Mouse (Mus musculus): ENCODE data around the gene Zfp229. TPM values are rescaled to one million over a fixed set of nuclear protein-coding genes. Genes with fewer than 3 reads are reported as not detected.
"Not testable (repeated sequence)": the region's sequence is repeated elsewhere in the genome, so short reads cannot be mapped to it uniquely, and the experiment has no call there.

The Zfp229 gene
- polyA plus RNA-seq (2014; fragmentation: Nextera tagmentation; extraction: Ambion mirVana) = 7.3 and 7.8 TPM in 2 replicates

DNA sequence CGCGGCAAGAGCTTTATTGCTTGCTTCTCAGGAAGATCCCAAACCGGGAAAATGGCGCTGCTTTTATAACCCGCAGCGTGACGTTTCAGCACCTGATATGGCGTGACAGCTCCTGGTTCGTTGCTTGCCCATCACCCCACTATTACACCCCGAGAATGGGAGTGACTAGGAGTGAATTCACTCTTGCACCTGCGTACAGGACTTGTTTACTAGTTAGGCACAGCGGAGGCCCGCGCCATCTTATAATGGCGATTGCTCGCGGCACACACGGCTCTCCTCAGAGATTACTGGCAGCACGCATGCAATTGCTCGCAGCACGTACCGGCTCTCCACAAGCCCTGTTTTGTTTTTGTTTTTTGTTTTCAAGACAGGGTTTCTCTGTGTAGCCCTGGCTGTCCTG is at the start of gene Zfp229:
Gene Zfp229 (plus strand): TSS at position 301 of the 400 bp plus-strand sequence.
- ATAC-seq (ENCODE audit: insufficient read depth, low FRiP score, low TSS enrichment); H3K4me2 ChIP-seq (ENCODE audit: low read depth); H3K27ac ChIP-seq (ENCODE audit: low read depth, low read length); H3K4me3 ChIP-seq (ENCODE audit: low read depth, low read length); H3K9me3 ChIP-seq (ENCODE audit: control insufficient read depth, low read length); H3K9ac ChIP-seq (ENCODE audit: low read length); H3K27me3 ChIP-seq (ENCODE audit: control insufficient read depth, insufficient read depth, low read length); H3K4me1 ChIP-seq (ENCODE audit: control insufficient read depth, insufficient read depth, low read length); H3K36me3 ChIP-seq (ENCODE audit: control insufficient read depth, insufficient read depth, low read length); DNase-seq (ENCODE audit: low spot score): not testable (repeated sequence)
- WGBS = 95% methylated on average over 9 of the region's 22 CpGs

DNA sequence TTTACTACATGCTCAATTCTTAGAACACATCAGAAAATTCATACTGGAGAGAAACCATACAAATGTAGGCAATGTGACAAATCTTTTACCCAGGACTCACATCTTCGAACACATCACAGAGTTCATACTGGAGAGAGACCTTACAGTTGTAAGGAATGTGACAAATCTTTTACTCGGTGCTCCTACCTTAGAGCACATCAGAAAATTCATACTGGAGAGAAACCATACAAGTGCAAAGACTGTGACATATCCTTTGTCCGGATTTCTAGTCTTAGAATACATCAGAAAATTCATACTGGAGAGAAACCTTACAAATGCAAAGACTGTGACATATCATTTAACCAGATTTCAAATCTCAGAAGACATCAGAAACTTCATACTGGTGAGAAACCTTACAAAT is 39.0 kb upstream of the Zfp229 start, which contains the start of gene Gm10226:
Gene Gm10226 (plus strand): TSS at position 301 of the 400 bp plus-strand sequence.
- H3K4me2 ChIP-seq (ENCODE audit: low read depth) = no peak within 1 kb of the TSS
- no peak within 1 kb of the TSS for H3K27ac ChIP-seq (ENCODE audit: low read depth, low read length)
- DNase-seq (ENCODE audit: low spot score) (no peak), ATAC-seq (ENCODE audit: insufficient read depth, low FRiP score, low TSS enrichment) (no peak)
- H3K36me3 ChIP-seq (ENCODE audit: control insufficient read depth, insufficient read depth, low read length) = peaks cover 2% of the 10 kb centered on the region; the same call in 1 of the 2 replicates
- no peak within 1 kb of the TSS for H3K4me3 ChIP-seq (ENCODE audit: low read depth, low read length)
- no peak within 1 kb of the TSS for H3K9ac ChIP-seq (ENCODE audit: low read length)
- H3K9me3 ChIP-seq (ENCODE audit: control insufficient read depth, low read length) = no peaks in the 10 kb centered on the region
- no peaks in the 10 kb centered on the region for H3K4me1 ChIP-seq (ENCODE audit: control insufficient read depth, insufficient read depth, low read length)
- no peaks in the 10 kb centered on the region for H3K27me3 ChIP-seq (ENCODE audit: control insufficient read depth, insufficient read depth, low read length)
- WGBS = 93% methylated on average over 3 of the region's 3 CpGs

DNA sequence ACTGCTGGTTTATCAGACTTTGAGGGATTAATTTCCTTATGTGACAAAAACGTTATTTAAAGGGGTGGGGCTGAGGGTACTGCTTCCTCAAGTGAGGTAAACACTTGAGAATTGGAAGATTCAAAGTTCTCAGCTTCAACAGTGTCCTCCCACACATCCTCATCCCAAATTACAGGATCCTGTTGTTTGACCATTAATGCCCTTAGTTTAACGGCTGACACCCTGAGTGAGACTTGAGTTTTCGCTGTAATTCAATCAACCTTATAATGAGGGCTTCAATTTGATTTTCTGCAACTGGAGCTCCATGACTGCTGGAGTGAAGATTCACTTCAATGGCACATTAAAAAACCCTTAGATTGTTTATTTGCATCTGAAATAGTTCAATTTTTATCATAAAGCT is 37.3 kb upstream of the Zfp229 start:
- H3K9me3 ChIP-seq (ENCODE audit: control insufficient read depth, low read length) = no peaks in the 10 kb centered on the region
- 78% methylated on average over 3 of the region's 3 CpGs for WGBS
- peaks cover 2% of the 10 kb centered on the region; the same call in 1 of the 2 replicates for H3K36me3 ChIP-seq (ENCODE audit: control insufficient read depth, insufficient read depth, low read length)
- ATAC-seq (ENCODE audit: insufficient read depth, low FRiP score, low TSS enrichment) (no peak), DNase-seq (ENCODE audit: low spot score) (no peak)
- H3K4me3 ChIP-seq (ENCODE audit: low read depth, low read length) = no peak overlapping the region
- no peak overlapping the region for H3K9ac ChIP-seq (ENCODE audit: low read length)
- no peaks in the 10 kb centered on the region for H3K27me3 ChIP-seq (ENCODE audit: control insufficient read depth, insufficient read depth, low read length)
- H3K27ac ChIP-seq (ENCODE audit: low read depth, low read length) = no peak overlapping the region
- no peaks in the 10 kb centered on the region for H3K4me1 ChIP-seq (ENCODE audit: control insufficient read depth, insufficient read depth, low read length)
- H3K4me2 ChIP-seq (ENCODE audit: low read depth) = no peak overlapping the region

DNA sequence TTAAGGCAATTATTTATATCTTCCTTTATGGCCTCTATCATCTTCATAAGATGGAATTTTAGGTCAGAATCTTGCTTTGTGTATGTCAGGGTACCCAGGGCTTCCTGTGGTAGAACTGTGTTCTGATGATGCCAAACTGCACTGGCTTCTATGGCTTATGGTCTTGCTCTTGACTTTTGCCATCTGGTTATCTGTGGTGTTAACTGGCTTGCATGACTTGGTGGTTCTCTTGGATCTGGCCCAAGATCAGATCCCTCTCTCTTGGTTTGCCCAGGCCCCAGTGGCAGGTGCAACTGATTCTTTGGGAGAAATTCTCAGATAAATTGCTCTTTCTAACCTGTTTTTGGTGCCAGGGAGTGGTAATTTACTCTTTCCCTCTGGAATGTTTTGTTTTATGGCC is 34.5 kb upstream of the Zfp229 start:
- Histone ChIP-seq H3K9me3 (ENCODE audit: control insufficient read depth, low read length) (no peaks in the 10 kb centered on the region), H3K4me1 (ENCODE audit: control insufficient read depth, insufficient read depth, low read length) (no peaks in the 10 kb centered on the region), H3K4me2 (ENCODE audit: low read depth) (no peak overlapping the region), H3K27me3 (ENCODE audit: control insufficient read depth, insufficient read depth, low read length) (no peaks in the 10 kb centered on the region), H3K27ac (ENCODE audit: low read depth, low read length) (no peak overlapping the region), H3K36me3 (ENCODE audit: control insufficient read depth, insufficient read depth, low read length) (peaks cover 2% of the 10 kb centered on the region; the same call in 1 of the 2 replicates), H3K9ac (ENCODE audit: low read length) (no peak overlapping the region), H3K4me3 (ENCODE audit: low read depth, low read length) (no peak overlapping the region)
- DNase-seq (ENCODE audit: low spot score) (no peak), ATAC-seq (ENCODE audit: insufficient read depth, low FRiP score, low TSS enrichment) (no peak)

DNA sequence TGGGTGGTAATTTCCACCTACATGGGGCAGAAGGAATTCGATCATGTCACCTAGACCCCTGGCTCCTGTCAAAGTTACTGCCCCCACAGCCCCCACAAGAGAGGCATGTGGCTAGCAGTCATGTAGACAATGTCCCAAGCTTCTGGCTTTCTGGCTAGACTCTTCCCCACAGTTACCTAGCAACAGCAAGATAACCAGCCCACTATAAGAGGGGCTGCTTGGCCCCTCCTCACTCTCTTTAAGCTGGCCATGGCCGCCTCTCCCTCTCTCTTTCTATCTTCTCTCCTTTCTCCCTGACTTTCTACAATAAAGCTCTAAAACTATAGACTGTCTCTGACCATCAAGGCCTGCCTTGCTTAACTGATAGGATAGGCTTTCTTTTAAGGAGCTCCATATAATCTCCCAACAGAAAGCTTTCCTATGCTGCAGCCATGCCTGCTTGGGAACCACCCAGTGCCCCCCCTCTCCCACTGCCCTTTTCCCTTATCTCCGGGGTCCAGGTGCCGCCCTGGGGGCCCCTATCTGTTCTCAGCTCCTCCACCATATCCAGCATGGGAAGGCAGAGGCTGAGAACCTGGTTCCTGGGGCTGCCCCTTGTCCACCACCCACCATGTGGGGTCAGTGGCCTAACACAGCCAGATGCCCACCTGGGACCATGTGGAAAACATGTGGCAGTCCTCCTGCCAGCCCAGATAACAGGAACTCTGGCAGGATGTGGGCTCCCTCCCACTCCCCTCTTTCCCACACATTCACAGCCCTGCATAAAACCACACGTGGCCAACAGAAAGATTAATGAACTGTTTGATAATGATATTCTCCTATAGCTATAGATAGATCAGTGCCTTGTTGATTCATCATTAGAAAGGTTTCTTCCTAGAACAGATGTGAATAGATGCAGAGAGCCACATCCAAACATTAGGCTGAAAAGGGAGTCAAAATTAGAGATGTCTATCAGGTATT is 28.0 kb upstream of the Zfp229 start:
- no peaks in the 10 kb centered on the region for H3K27me3 ChIP-seq (ENCODE audit: control insufficient read depth, insufficient read depth, low read length)
- no peak overlapping the region for H3K27ac ChIP-seq (ENCODE audit: low read depth, low read length)
- H3K4me2 ChIP-seq (ENCODE audit: low read depth) = no peak overlapping the region
- ATAC-seq (ENCODE audit: insufficient read depth, low FRiP score, low TSS enrichment) (no peak), DNase-seq (ENCODE audit: low spot score) (no peak)
- no peak overlapping the region for H3K4me3 ChIP-seq (ENCODE audit: low read depth, low read length)
- no peak overlapping the region for H3K9ac ChIP-seq (ENCODE audit: low read length)
- no peaks in the 10 kb centered on the region for H3K9me3 ChIP-seq (ENCODE audit: control insufficient read depth, low read length)
- H3K4me1 ChIP-seq (ENCODE audit: control insufficient read depth, insufficient read depth, low read length) = no peaks in the 10 kb centered on the region
- H3K36me3 ChIP-seq (ENCODE audit: control insufficient read depth, insufficient read depth, low read length) = no peaks in the 10 kb centered on the region
- WGBS = 56% methylated on average over 5 of the region's 5 CpGs

DNA sequence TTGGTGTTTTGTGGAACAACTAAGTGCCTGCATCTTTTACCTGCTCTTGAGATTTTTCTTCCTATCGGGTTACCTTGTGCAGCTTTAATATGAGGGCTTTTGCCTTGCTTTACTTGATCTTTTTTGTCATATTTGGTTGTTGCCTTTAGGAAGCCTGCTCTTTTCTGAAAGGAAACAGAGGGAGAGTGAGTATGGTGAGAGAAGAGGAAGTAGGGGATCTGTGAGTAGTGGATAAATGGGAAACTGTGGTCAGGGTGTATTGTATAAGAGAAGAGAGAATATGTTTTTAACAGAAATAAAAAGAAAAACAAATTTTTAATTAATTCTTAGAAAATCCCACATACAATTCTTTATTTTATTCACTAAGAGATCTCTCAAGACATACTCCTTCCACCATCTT is 27.2 kb upstream of the Zfp229 start:
- H3K27me3 ChIP-seq (ENCODE audit: control insufficient read depth, insufficient read depth, low read length) = no peaks in the 10 kb centered on the region
- no peak overlapping the region for H3K9ac ChIP-seq (ENCODE audit: low read length)
- WGBS = 86% methylated on average over 1 of the region's 1 CpGs
- no peak overlapping the region for H3K4me3 ChIP-seq (ENCODE audit: low read depth, low read length)
- DNase-seq (ENCODE audit: low spot score) = no peak
- no peak overlapping the region for H3K27ac ChIP-seq (ENCODE audit: low read depth, low read length)
- no peak overlapping the region for H3K4me2 ChIP-seq (ENCODE audit: low read depth)
- H3K9me3 ChIP-seq (ENCODE audit: control insufficient read depth, low read length) = no peaks in the 10 kb centered on the region
- H3K36me3 ChIP-seq (ENCODE audit: control insufficient read depth, insufficient read depth, low read length) = no peaks in the 10 kb centered on the region
- H3K4me1 ChIP-seq (ENCODE audit: control insufficient read depth, insufficient read depth, low read length) = no peaks in the 10 kb centered on the region; the same call in 1 of the 2 replicates
- ATAC-seq (ENCODE audit: insufficient read depth, low FRiP score, low TSS enrichment) = no peak

DNA sequence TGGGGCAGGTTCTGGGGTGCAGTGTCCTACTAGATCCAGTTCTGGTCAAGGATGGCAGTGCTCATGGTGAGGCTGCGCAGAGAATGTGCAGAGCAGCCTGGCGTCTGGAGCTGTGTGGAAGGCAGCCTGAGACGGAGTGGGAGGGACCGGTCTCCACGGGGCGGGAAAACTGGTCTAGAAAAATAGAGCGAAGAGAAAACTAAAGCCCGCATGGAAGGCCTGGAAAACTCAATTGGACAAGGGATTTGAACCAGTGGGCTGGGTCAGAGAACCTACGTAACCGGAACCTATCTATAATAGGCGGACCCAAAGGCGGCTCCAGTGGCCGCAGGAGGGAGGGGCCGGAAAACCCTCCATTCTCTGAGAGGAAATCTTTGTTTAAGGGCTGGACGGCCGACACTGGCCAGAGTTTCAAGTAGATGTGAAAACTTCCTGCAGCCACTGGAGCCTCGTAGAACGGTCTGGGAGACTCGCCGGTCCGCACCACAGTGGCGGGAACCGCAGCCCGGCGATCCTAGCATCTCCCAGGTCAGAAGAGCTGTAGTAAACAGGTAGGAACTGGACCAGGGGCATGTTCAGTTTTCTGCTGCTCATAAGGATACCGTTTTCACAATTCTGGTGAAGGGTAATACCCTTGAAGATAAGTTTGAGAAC is 23.1 kb upstream of the Zfp229 start, which contains the start of gene Zfp760:
Gene Zfp760 (plus strand): TSS at position 399 of the 654 bp plus-strand sequence.
- Histone ChIP-seq H3K36me3 (ENCODE audit: control insufficient read depth, insufficient read depth, low read length) (no peaks in the 10 kb centered on the region; the same call in 1 of the 2 replicates), H3K9me3 (ENCODE audit: control insufficient read depth, low read length) (no peaks in the 10 kb centered on the region), H3K4me2 (ENCODE audit: low read depth) (peak within 1 kb of the TSS; percentile 52), H3K9ac (ENCODE audit: low read length) (peak within 1 kb of the TSS; percentile 75), H3K27ac (ENCODE audit: low read depth, low read length) (peak within 1 kb of the TSS; percentile 85), H3K4me3 (ENCODE audit: low read depth, low read length) (peak within 1 kb of the TSS; percentile 63), H3K27me3 (ENCODE audit: control insufficient read depth, insufficient read depth, low read length) (no peaks in the 10 kb centered on the region), H3K4me1 (ENCODE audit: control insufficient read depth, insufficient read depth, low read length) (no peaks in the 10 kb centered on the region; the same call in 1 of the 2 replicates)
- 4% methylated on average over 26 of the region's 26 CpGs for WGBS
- ATAC-seq (ENCODE audit: insufficient read depth, low FRiP score, low TSS enrichment) = peak; percentile 95
- DNase-seq (ENCODE audit: low spot score) = peak; percentile 85

DNA sequence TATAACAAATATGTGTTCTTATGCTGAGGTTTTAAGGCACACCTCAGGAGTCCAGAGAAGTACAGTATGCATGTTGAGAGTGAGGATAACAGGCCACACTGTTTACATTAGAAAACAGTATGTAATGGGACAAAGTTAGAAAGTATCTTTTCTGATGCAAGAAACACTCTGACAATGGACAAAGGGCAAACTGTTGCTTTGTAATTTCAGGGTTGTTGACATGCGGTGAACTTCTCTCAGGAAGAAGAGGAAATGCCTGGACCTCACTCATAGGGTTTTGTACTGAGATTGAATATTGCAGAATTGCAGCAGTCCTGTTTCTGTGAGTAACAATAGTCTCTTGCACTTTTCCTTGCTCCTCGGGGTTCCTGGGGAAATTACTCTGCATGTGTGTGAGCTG is 22.2 kb upstream of the Zfp229 start:
- 52% methylated on average over 2 of the region's 2 CpGs for WGBS
- Histone ChIP-seq H3K9me3 (ENCODE audit: control insufficient read depth, low read length) (no peaks in the 10 kb centered on the region), H3K9ac (ENCODE audit: low read length) (peak overlapping the region; percentile 75), H3K4me2 (ENCODE audit: low read depth) (peak overlapping the region; percentile 52), H3K4me1 (ENCODE audit: control insufficient read depth, insufficient read depth, low read length) (no peaks in the 10 kb centered on the region; the same call in 1 of the 2 replicates), H3K27me3 (ENCODE audit: control insufficient read depth, insufficient read depth, low read length) (no peaks in the 10 kb centered on the region), H3K27ac (ENCODE audit: low read depth, low read length) (no peak overlapping the region), H3K4me3 (ENCODE audit: low read depth, low read length) (peak overlapping the region; percentile 63), H3K36me3 (ENCODE audit: control insufficient read depth, insufficient read depth, low read length) (no peaks in the 10 kb centered on the region; the same call in 1 of the 2 replicates)
- no peak for DNase-seq (ENCODE audit: low spot score)
- no peak for ATAC-seq (ENCODE audit: insufficient read depth, low FRiP score, low TSS enrichment)
